8 mouse cellular contexts compared by ENCODE assay signal in the genomic region with DNA sequence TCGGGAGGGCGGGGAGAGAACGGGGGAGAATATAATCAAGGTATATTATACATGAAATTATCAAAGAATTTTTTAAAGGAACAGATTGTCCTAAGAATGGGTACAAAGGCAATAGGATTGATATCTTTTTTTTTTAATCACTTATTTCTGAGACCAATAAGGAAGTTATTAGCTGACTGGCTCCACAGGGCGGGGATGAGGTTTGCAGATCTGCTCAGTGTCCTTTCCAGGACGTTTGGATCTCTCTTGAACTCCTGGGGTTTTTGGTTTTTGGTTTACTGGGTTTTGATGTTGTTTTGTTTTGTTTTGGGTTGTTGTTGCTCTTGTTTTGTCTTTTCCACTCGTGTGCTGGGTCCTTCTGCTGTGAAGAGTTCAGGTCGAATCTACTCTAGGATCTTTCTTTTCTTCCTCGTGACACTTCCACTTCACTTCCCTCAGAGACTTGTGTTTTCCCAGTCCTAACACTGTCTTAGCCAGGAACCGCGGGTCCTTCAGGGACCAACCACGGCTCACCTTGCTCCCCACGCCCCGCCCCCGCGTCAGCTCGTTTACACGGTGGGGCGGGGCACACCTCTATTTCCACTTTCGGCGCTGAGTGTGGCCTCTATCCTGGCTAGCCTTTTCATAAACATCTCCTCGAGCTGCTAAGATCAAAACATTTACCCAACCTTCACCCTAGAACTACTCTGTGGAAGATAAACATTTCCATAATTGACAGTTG. TPM values are rescaled to one million over a fixed set of nuclear protein-coding genes. Genes with fewer than 3 reads are reported as not detected.
DNase-seq lines count a peak whose midpoint lies in the region; ATAC-seq and TF ChIP-seq lines count a peak whose summit lies in the region.

No protein-coding gene starts in this region.

- H3K9me3 ChIP-seq in embryonic facial prominence, embryonic 13.5 days = no peaks in the 10 kb centered on the region
- H3K9me3 ChIP-seq in heart, embryonic 16.5 days (replicated peaks; ENCODE audit: control insufficient read depth, low read length) = peaks cover 4% of the 10 kb centered on the region

- WGBS in embryonic facial prominence, embryonic 13.5 days = 10% methylated on average over 21 of the region's 21 CpGs
- 17% methylated on average over 21 of the region's 21 CpGs for WGBS in heart, embryonic 16.5 days
- 23% methylated on average over 21 of the region's 21 CpGs for WGBS in macrophage (ENCODE audit: missing documents)
- WGBS in small intestine, adult 2 months = 7% methylated on average over 21 of the region's 21 CpGs

- H3K4me3 ChIP-seq in embryonic facial prominence, embryonic 13.5 days = peak overlapping the region; percentile 50
- peak overlapping the region; percentile 63 for H3K4me3 ChIP-seq in heart, embryonic 16.5 days (ENCODE audit: low read length)
- peak overlapping the region; percentile 24; the same call in 1 of the 2 replicates for H3K4me3 ChIP-seq in macrophage (ENCODE audit: inconsistent target)
- H3K4me3 ChIP-seq in small intestine, adult 2 months (ENCODE audit: low read depth, low read length) = peak overlapping the region; percentile 47

- H3K4me1 ChIP-seq in embryonic facial prominence, embryonic 13.5 days = peaks cover 19% of the 10 kb centered on the region
- H3K4me1 ChIP-seq in heart, embryonic 16.5 days (ENCODE audit: control insufficient read depth, insufficient read depth, low read length) = peaks cover 9% of the 10 kb centered on the region
- peaks cover 7% of the 10 kb centered on the region for H3K4me1 ChIP-seq in small intestine, adult 2 months (ENCODE audit: control insufficient read depth, insufficient read depth, insufficient read length, low read length)

- peak; percentile 82 for ATAC-seq in CD4-positive, CD25-positive, alpha-beta regulatory T cell, adult 4 months
- ATAC-seq in embryonic facial prominence, embryonic 13.5 days (ENCODE audit: insufficient number of reproducible peaks, insufficient read depth, low FRiP score, low TSS enrichment, low read depth) = peak; percentile 78
- ATAC-seq in heart, embryonic 16.5 days (replicated peaks; ENCODE audit: extremely low read depth, insufficient read depth, low FRiP score) = peak; percentile 88

- H3K27me3 ChIP-seq in embryonic facial prominence, embryonic 13.5 days = peaks cover 3% of the 10 kb centered on the region; the same call in 1 of the 2 replicates
- no peaks in the 10 kb centered on the region for H3K27me3 ChIP-seq in heart, embryonic 16.5 days (ENCODE audit: control insufficient read depth, insufficient read depth, low read length)
- no peaks in the 10 kb centered on the region for H3K27me3 ChIP-seq in small intestine, adult 2 months (ENCODE audit: control insufficient read depth, insufficient read depth, low read length)

- H3K36me3 ChIP-seq in embryonic facial prominence, embryonic 13.5 days = 0 out of 2 replicates have a peak, but pooled peaks cover 3% of the 10 kb centered on the region
- peaks cover 4% of the 10 kb centered on the region; the same call in 1 of the 2 replicates for H3K36me3 ChIP-seq in heart, embryonic 16.5 days (ENCODE audit: control insufficient read depth, insufficient read depth)
- H3K36me3 ChIP-seq in macrophage (ENCODE audit: inconsistent target) = peaks cover 38% of the 10 kb centered on the region
- 0 out of 2 replicates have a peak, but pooled peaks cover 2% of the 10 kb centered on the region for H3K36me3 ChIP-seq in small intestine, adult 2 months (ENCODE audit: control insufficient read depth, insufficient read depth, low read length)

- H3K4me2 ChIP-seq in embryonic facial prominence, embryonic 13.5 days = peak overlapping the region; percentile 68
- H3K4me2 ChIP-seq in heart, embryonic 16.5 days (ENCODE audit: low read depth, low read length) = peak overlapping the region; percentile 72

- H3K27ac ChIP-seq in embryonic facial prominence, embryonic 13.5 days = peak overlapping the region; percentile 80
- H3K27ac ChIP-seq in heart, embryonic 16.5 days (ENCODE audit: low read length) = peak overlapping the region; percentile 72
- no peak overlapping the region for H3K27ac ChIP-seq in macrophage
- peak overlapping the region; percentile 87 for H3K27ac ChIP-seq in small intestine, adult 2 months (ENCODE audit: insufficient read depth, low read depth, low read length)

- DNase-seq in adrenal gland, postnatal 25 days = peak; percentile 76
- peak; percentile 84 for DNase-seq in kidney, postnatal 14 days
- no peak for DNase-seq in frontal cortex, postnatal 25 days (ENCODE audit: low spot score in 2 of 2)

- no peak for TF ChIP-seq POLR2A in small intestine, adult 2 months (IDR thresholded peaks at IDR 0.05; ENCODE audit: low read depth, low read length)

- TF ChIP-seq CTCF in small intestine, adult 2 months (IDR thresholded peaks at IDR 0.05; ENCODE audit: extremely low read depth, insufficient read length, insufficient replicate concordance, low read depth, low read length) = no peak

- H3K9ac ChIP-seq in embryonic facial prominence, embryonic 13.5 days = peak overlapping the region; percentile 63
- H3K9ac ChIP-seq in heart, embryonic 16.5 days (ENCODE audit: low read length) = peak overlapping the region; percentile 68

- H3K79me2 ChIP-seq in macrophage (ENCODE audit: inconsistent target) = no peaks in the 10 kb centered on the region

RNA-seq across cellular contexts. Expression of a gene that starts 26.3 kb away (rescaled TPM):
- polyA plus RNA-seq in CD4-positive, CD25-positive, alpha-beta regulatory T cell, adult 4 months (2017; shearing (Covaris generic)) = 10 to 100 TPM; 46.1 to 67.9 TPM
- 196 and 358 TPM in 2 replicates for total RNA-seq in adrenal gland, postnatal 25 days (2021)
- 4.1 and 5.3 TPM in 2 replicates for polyA plus RNA-seq in embryonic facial prominence, embryonic 13.5 days (2015; fragmentation: Nextera tagmentation; extraction: Ambion mirVana)
- polyA plus RNA-seq in heart, embryonic 16.5 days (2015; fragmentation: Nextera tagmentation; extraction: Ambion mirVana) = 70.0 and 89.0 TPM in 2 replicates
- 10 to 100 TPM in 14 of 26 experiments, 1 to 10 TPM in 12; 2.1 to 72.7 (median 12.4) TPM for total RNA-seq in macrophage (2018; cell fraction: chromatin; rRNA removed)
- 10 to 100 TPM in 5 of 26 experiments, 1 to 10 TPM in 21; 1.6 to 19.9 (median 4.8) TPM for total RNA-seq in macrophage (2018; cell fraction: cytosol; rRNA removed)
- 10 to 100 TPM in 10 of 26 experiments, 1 to 10 TPM in 16; 2.1 to 37.8 (median 7.8) TPM for total RNA-seq in macrophage (2018; cell fraction: nucleus; rRNA removed)
- polyA plus RNA-seq in macrophage (2018) = 1.3 to 6.0 TPM (median 2.8 TPM) in 3 replicates
- 7.4 and 13.2 TPM in 2 replicates for polyA plus RNA-seq in small intestine, adult 2 months (2012; rRNA removed)

RNA-seq across cellular contexts. Expression of a gene that starts 37.6 kb away (rescaled TPM):
- polyA plus RNA-seq in CD4-positive, CD25-positive, alpha-beta regulatory T cell, adult 4 months (2017; shearing (Covaris generic)) = 100 to 1,000 TPM; 130 to 142 TPM
- 31.0 and 35.5 TPM in 2 replicates for total RNA-seq in adrenal gland, postnatal 25 days (2021)
- 9.4 and 11.3 TPM in 2 replicates for polyA plus RNA-seq in embryonic facial prominence, embryonic 13.5 days (2015; fragmentation: Nextera tagmentation; extraction: Ambion mirVana)
- 16.5 TPM in 2 replicates for polyA plus RNA-seq in heart, embryonic 16.5 days (2015; fragmentation: Nextera tagmentation; extraction: Ambion mirVana)
- 100 to 1,000 TPM in 16 of 26 experiments, 10 to 100 TPM in 10; 32.5 to 233 (median 114) TPM for total RNA-seq in macrophage (2018; cell fraction: chromatin; rRNA removed)
- 100 to 1,000 TPM in 17 of 26 experiments, 10 to 100 TPM in 9; 77.9 to 145 (median 110) TPM for total RNA-seq in macrophage (2018; cell fraction: cytosol; rRNA removed)
- 100 to 1,000 TPM in 24 of 26 experiments, 10 to 100 TPM in 2; 40.1 to 232 (median 163) TPM for total RNA-seq in macrophage (2018; cell fraction: nucleus; rRNA removed)
- polyA plus RNA-seq in macrophage (2018) = 78.3 to 104 TPM (median 84.9 TPM) in 3 replicates
- polyA plus RNA-seq in small intestine, adult 2 months (2012; rRNA removed) = 16.1 and 24.7 TPM in 2 replicates

Comparison
In these comparisons a context has a peak if more than half of its experiments do, and no peak if none do; other contexts are left out.
1. DNase-seq: peak in adrenal gland, postnatal 25 days (single experiment) and kidney, postnatal 14 days (single experiment); none in frontal cortex, postnatal 25 days (0 of 2).
2. Peak in every context shown above with its lines, with median percentiles within 50 percentile points of each other: ATAC-seq and H3K4me3 ChIP-seq.